Mouse (Mus musculus) MEL (cell line): ENCODE results near the gene Ubash3b. TPM values are rescaled to one million over a fixed set of nuclear protein-coding genes. Genes with fewer than 3 reads are reported as not detected.

ENCODE experiments used
- DNase-seq: peaks from one replicate; pipeline ENCODE4 v3.0.0; 2011; ENCODE audit warnings: low read depth, low spot score
- H3K27ac ChIP-seq: 2 replicates; pipeline ENCODE4 v1.5.1; 2012; ENCODE audit warnings: low read depth, mild to moderate bottlenecking, control low read depth, low read length, moderate library complexity; ENCODE audit not compliant: control insufficient read depth
- H3K27me3 ChIP-seq, 2 experiments: fragments of 150-350 bp in 1 of 2; sonication (generic) in 1 of 2; 2 replicates each; pipeline ENCODE4 v1.6.1; 2012; ENCODE audit warnings: low read length in 2 of 2, mild to moderate bottlenecking in 2 of 2, improper control_type of control experiment in 1 of 2, moderate library complexity in 1 of 2; ENCODE audit not compliant: insufficient read depth in 2 of 2, control insufficient read depth in 1 of 2
- H3K36me3 ChIP-seq, 2 experiments: 2 replicates each; pipeline ENCODE4 v1.6.1; 2012 to 2014; ENCODE audit warnings: low read length in 2 of 2, improper control_type of control experiment in 1 of 2, inconsistent platforms in 1 of 2, mild to moderate bottlenecking in 1 of 2; ENCODE audit not compliant: insufficient read depth in 2 of 2, control insufficient read depth in 1 of 2
- H3K4me1 ChIP-seq, 2 experiments: fragments of 150-350 bp in 1 of 2; sonication (generic) in 1 of 2; 2 replicates each; pipeline ENCODE4 v1.6.1; 2012; ENCODE audit warnings: low read length in 2 of 2, improper control_type of control experiment in 1 of 2, mild to moderate bottlenecking in 1 of 2; ENCODE audit not compliant: insufficient read depth in 2 of 2, control insufficient read depth in 1 of 2
- H3K4me3 ChIP-seq, 2 experiments: fragments of 150-350 bp in 1 of 2; sonication (generic) in 1 of 2; 2 replicates each; pipeline ENCODE4 v1.5.1; 2012; ENCODE audit warnings: low read depth in 2 of 2, low read length in 2 of 2, mild to moderate bottlenecking in 2 of 2, moderate library complexity in 2 of 2, control low read depth in 1 of 2, improper control_type of control experiment in 1 of 2; ENCODE audit not compliant: control insufficient read depth in 1 of 2, insufficient read depth in 1 of 2
- H3K79me2 ChIP-seq: 2 replicates; pipeline ENCODE4 v1.6.1; 2012; ENCODE audit warnings: mild to moderate bottlenecking, low read length, moderate library complexity; ENCODE audit not compliant: control insufficient read depth, poor library complexity, insufficient read depth
- H3K9ac ChIP-seq: 2 replicates; pipeline ENCODE4 v1.6.1; 2012; ENCODE audit warnings: low read depth, mild to moderate bottlenecking, control low read depth, low read length, moderate library complexity; ENCODE audit not compliant: control insufficient read depth, poor library complexity, severe bottlenecking
- H3K9me3 ChIP-seq: fragments of 150-350 bp; sonication (generic); replicated peaks from 2 replicates; pipeline ENCODE4 v1.6.1; 2012; ENCODE audit warnings: mild to moderate bottlenecking, low read length, improper control_type of control experiment, moderate library complexity; ENCODE audit not compliant: insufficient read depth
- CHD1 ChIP-seq: IDR thresholded peaks from 2 replicates; pipeline ENCODE4 v1.6.1; 2012; ENCODE audit warnings: low read depth, mild to moderate bottlenecking, inconsistent platforms, low read length, improper control_type of control experiment
- CHD2 ChIP-seq: IDR thresholded peaks from 2 replicates; pipeline ENCODE4 v1.6.1; 2011; ENCODE audit warnings: low read length, improper control_type of control experiment
- CTCF ChIP-seq, 3 experiments: IDR thresholded peaks in 2 of 3; conservative IDR thresholded peaks in 1 of 3; 2 replicates each; pipeline ENCODE4 v1.5.1; 2011 to 2012; ENCODE audit warnings: low read length in 3 of 3, low read depth in 2 of 3, mild to moderate bottlenecking in 2 of 3, improper control_type of control experiment in 1 of 3, inconsistent platforms in 1 of 3, mixed read lengths in 1 of 3, moderate library complexity in 1 of 3; ENCODE audit not compliant: control insufficient read depth in 1 of 3, insufficient read depth in 1 of 3, poor library complexity in 1 of 3, severe bottlenecking in 1 of 3
- ELF1 ChIP-seq: IDR thresholded peaks from 2 replicates; pipeline ENCODE4 v1.6.1; 2014; ENCODE audit warnings: low read depth, mild to moderate bottlenecking, inconsistent platforms, low read length, improper control_type of control experiment, moderate library complexity
- EP300 ChIP-seq, 2 experiments: IDR thresholded peaks; 2 replicates each; pipeline ENCODE4 v1.6.1; 2011; ENCODE audit warnings: improper control_type of control experiment in 2 of 2, low read length in 2 of 2, low read depth in 1 of 2, mild to moderate bottlenecking in 1 of 2
- ETS1 ChIP-seq: IDR thresholded peaks from 2 replicates; pipeline ENCODE4 v1.6.1; 2012; ENCODE audit warnings: low read depth, mild to moderate bottlenecking, inconsistent platforms, low read length, improper control_type of control experiment, moderate library complexity
- GATA1 ChIP-seq: IDR thresholded peaks from 2 replicates; pipeline ENCODE4 v1.6.1; 2011; ENCODE audit warnings: low read depth, low read length, improper control_type of control experiment
- HCFC1 ChIP-seq: IDR thresholded peaks from 2 replicates; pipeline ENCODE4 v1.6.1; 2012; ENCODE audit warnings: low read depth, mild to moderate bottlenecking, inconsistent platforms, low read length, improper control_type of control experiment, moderate library complexity
- MAFK ChIP-seq: IDR thresholded peaks from 2 replicates; pipeline ENCODE4 v1.6.1; 2011; ENCODE audit warnings: low read depth, mild to moderate bottlenecking, low read length, improper control_type of control experiment, borderline replicate concordance
- MEF2A ChIP-seq: IDR thresholded peaks from 2 replicates; pipeline ENCODE4 v1.6.1; 2014; ENCODE audit warnings: low read depth, mild to moderate bottlenecking, inconsistent platforms, low read length, improper control_type of control experiment; ENCODE audit not compliant: poor library complexity, insufficient replicate concordance, severe bottlenecking; ENCODE audit errors: extremely low read depth
- MXI1 ChIP-seq: IDR thresholded peaks from 2 replicates; pipeline ENCODE4 v1.6.1; 2011; ENCODE audit warnings: mild to moderate bottlenecking, low read depth, low read length, improper control_type of control experiment
- MYB ChIP-seq: IDR thresholded peaks from 2 replicates; pipeline ENCODE4 v1.6.1; 2011; ENCODE audit warnings: mild to moderate bottlenecking, low read depth, low read length, improper control_type of control experiment
- NELFE ChIP-seq: IDR thresholded peaks from 2 replicates; pipeline ENCODE4 v1.6.1; 2011; ENCODE audit warnings: low read depth, low read length, improper control_type of control experiment
- POLR2A ChIP-seq, 2 experiments: IDR thresholded peaks; 2 replicates each; pipeline ENCODE4 v1.6.1; 2011 to 2012; ENCODE audit warnings: low read length in 2 of 2, mild to moderate bottlenecking in 2 of 2, control low read depth in 1 of 2, improper control_type of control experiment in 1 of 2, low read depth in 1 of 2, moderate library complexity in 1 of 2; ENCODE audit not compliant: control insufficient read depth in 1 of 2, insufficient read depth in 1 of 2, poor library complexity in 1 of 2
- POLR2AphosphoS2 ChIP-seq: IDR thresholded peaks from 2 replicates; pipeline ENCODE4 v1.6.1; 2011; ENCODE audit warnings: low read length, improper control_type of control experiment
- POLR2AphosphoS5 ChIP-seq: IDR thresholded peaks from 2 replicates; pipeline ENCODE4 v1.6.1; 2012; ENCODE audit warnings: low read depth, borderline replicate concordance, mild to moderate bottlenecking, inconsistent platforms, low read length, moderate library complexity, mixed read lengths
- RCOR1 ChIP-seq: IDR thresholded peaks from 2 replicates; pipeline ENCODE4 v1.6.1; 2012; ENCODE audit warnings: low read depth, mild to moderate bottlenecking, inconsistent platforms, low read length, improper control_type of control experiment
- SIN3A ChIP-seq: IDR thresholded peaks from 2 replicates; pipeline ENCODE4 v1.6.1; 2012; ENCODE audit warnings: low read length, improper control_type of control experiment, inconsistent platforms
- SMC3 ChIP-seq: IDR thresholded peaks from 2 replicates; pipeline ENCODE4 v1.6.1; 2011; ENCODE audit warnings: low read depth, low read length, improper control_type of control experiment
- TAL1 ChIP-seq: IDR thresholded peaks from 2 replicates; pipeline ENCODE4 v1.6.1; 2012; ENCODE audit warnings: mild to moderate bottlenecking, inconsistent platforms, low read length, moderate library complexity, mixed read lengths
- TBP ChIP-seq: IDR thresholded peaks from 2 replicates; pipeline ENCODE4 v1.8.0; 2011; ENCODE audit warnings: low read depth, low read length, improper control_type of control experiment
- TCF12 ChIP-seq: IDR thresholded peaks from 2 replicates; pipeline ENCODE4 v1.6.1; 2014; ENCODE audit warnings: low read depth, mild to moderate bottlenecking, inconsistent platforms, low read length, improper control_type of control experiment, moderate library complexity
- ZC3H11A ChIP-seq: IDR thresholded peaks from 2 replicates; pipeline ENCODE4 v1.6.1; 2012; ENCODE audit warnings: low read depth, mild to moderate bottlenecking, inconsistent platforms, low read length, improper control_type of control experiment
- ZMIZ1 ChIP-seq: IDR thresholded peaks from 2 replicates; pipeline ENCODE4 v1.6.1; 2012; ENCODE audit warnings: low read depth, mild to moderate bottlenecking, inconsistent platforms, low read length, improper control_type of control experiment, moderate library complexity
- ZNF384 ChIP-seq: IDR thresholded peaks from 2 replicates; pipeline ENCODE4 v1.6.1; 2012; ENCODE audit warnings: low read depth, mild to moderate bottlenecking, inconsistent platforms, low read length, improper control_type of control experiment
- polyA plus RNA-seq, 2 experiments: library from polyadenylated mRNA; stranded (reverse) in 1 of 2; unstranded in 1 of 2; fragments of >175 nt in 1 of 2; fragments of >200 nt in 1 of 2; gene quantifications; 2 replicates each; pipeline versions ENCODE4 v1.2.1 to v1.2.4; 2012; ENCODE audit warnings: low replicate concordance in 2 of 2, low read depth in 1 of 2; ENCODE audit not compliant: insufficient read length in 2 of 2, insufficient read depth in 1 of 2, missing spikeins in 1 of 2
- total RNA-seq: library from RNA; depleted of rRNA; stranded (reverse); fragments of 300-350 nt; gene quantifications from 2 replicates; pipeline ENCODE4 v1.2.3, GENCODE M21; 2012

The Ubash3b gene
- total and polyA plus RNA-seq, 3 experiments: 5.4 to 11.3 TPM; not detected in 1

DNA sequence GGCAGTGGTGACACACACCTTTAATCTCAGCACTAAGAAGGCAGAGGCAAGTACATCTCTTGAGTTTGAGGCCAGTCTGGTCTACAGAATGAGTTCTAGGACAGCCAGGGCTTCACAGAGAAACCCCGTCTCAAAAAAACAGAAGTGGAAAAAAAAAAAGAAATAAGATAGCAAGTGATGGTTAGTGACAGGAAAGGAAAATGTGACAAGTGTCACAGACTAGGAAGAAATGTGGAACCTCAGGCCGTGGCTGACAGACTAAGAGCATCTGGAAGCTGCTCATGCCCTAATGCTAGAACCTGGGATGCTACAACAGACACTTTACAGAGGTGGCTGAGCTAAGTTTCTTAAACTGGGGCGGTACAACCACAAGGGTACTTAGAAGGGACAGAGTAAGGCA is 18.4 kb downstream of the Ubash3b start:
- no peak overlapping the region for H3K4me3 ChIP-seq
- peaks cover 15 to 33% of the 10 kb centered on the region in 2 experiments for H3K4me1 ChIP-seq
- no peak overlapping the region for H3K9ac ChIP-seq
- no peak for DNase-seq
- H3K27ac ChIP-seq: no peak overlapping the region
- H3K9me3 ChIP-seq: no peaks in the 10 kb centered on the region
- H3K27me3 ChIP-seq: no peaks in the 10 kb centered on the region
- H3K36me3 ChIP-seq: peaks cover 0 to 24% of the 10 kb centered on the region in 2 experiments; a peak in 2 of 4 replicates
- no peaks in the 10 kb centered on the region for H3K79me2 ChIP-seq
- TF ChIP-seq ZNF384 (peak; percentile 52; the same call in 1 of the 2 replicates), CHD1 (no peak)

DNA sequence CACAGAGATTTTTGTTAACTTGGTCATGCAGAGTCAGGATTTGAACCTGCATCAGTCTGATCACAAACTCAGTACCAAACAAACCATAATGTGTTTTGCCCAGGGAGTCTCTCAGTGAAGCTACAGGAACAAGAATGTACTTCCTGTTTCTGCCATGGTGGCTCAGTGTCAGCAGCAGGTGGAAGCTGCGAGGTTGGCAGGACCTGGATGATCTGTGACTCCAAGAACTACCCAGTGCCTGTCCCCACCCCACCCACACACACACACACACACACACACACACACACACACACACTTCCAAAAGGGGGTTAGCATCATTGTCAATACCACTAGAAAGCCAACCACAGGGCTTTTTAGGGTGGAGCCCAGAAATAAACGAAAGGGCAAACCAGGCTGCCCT is 20.5 kb downstream of the Ubash3b start:
- no peaks in the 10 kb centered on the region for H3K27me3 ChIP-seq
- H3K79me2 ChIP-seq: no peaks in the 10 kb centered on the region
- no peaks in the 10 kb centered on the region for H3K9me3 ChIP-seq
- TF ChIP-seq SIN3A (no peak), MXI1 (no peak), ELF1 (peak; percentile 46; the same call in 1 of the 2 replicates), TBP (no peak), POLR2A (IDR thresholded peaks at IDR 0.05; ENCODE audit: control insufficient read depth in 1 of 2, insufficient read depth in 1 of 2, low read depth in 1 of 2, low read length in 2 of 2, poor library complexity in 1 of 2) (no peak)
- TF ChIP-seq, all 39 proteins: peak for 1
- H3K27ac ChIP-seq: no peak overlapping the region
- no peak overlapping the region for H3K4me3 ChIP-seq
- H3K4me1 ChIP-seq: peaks cover 26 to 50% of the 10 kb centered on the region in 2 experiments
- peaks cover 0 to 40% of the 10 kb centered on the region in 2 experiments; a peak in 2 of 4 replicates for H3K36me3 ChIP-seq
- DNase-seq: peak; percentile 68
- H3K9ac ChIP-seq: no peak overlapping the region

DNA sequence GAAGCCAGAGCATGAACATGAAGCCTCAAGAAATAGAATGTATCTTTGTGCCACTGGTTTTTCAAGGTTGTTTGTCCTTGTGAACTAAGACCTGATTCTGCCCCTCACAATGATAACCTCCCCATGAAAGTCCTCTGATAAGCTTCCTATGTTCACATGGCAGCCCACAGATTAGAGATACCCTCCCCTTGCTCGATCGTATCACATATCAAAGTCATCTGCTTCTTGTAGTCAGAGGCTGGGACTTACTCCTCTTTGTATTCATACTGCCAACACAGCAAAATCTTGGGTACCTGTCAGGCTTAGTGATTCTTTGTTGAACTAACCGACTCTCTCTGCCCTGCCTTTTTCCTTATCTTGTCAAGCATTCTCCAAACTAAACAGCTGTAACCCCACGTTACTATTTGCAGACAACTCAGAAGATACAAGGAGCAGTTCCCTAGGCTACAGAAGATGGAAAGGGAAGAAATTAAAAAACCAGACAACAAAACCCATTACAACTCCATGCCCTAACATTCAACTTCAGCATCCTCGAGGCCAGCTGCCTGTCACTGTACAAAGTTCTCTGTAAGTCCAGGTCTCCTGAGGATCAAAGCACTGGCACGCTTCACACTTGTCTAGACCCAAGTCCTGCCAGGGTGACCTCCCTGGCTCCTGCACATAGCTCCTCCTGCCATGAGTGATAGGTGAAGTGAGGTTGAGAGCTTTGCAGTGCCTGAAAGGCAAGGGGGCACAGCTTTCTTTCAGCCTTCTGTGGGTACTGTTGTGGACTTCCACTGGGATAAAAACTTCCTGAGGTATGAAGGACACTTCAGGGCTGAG is 22.3 kb downstream of the Ubash3b start:
- peaks cover 29 to 59% of the 10 kb centered on the region in 2 experiments for H3K4me1 ChIP-seq

More for the DNA sequence above, 22.3 kb downstream of the Ubash3b start:
- no peaks in the 10 kb centered on the region for H3K9me3 ChIP-seq
- peak; percentile 52 for DNase-seq
- no peaks in the 10 kb centered on the region for H3K27me3 ChIP-seq
- H3K79me2 ChIP-seq: no peaks in the 10 kb centered on the region
- peak; percentile 82 for TF ChIP-seq GATA1
- peak; percentile 40; the same call in 1 of the 2 replicates for TF ChIP-seq SIN3A
- TF ChIP-seq TAL1: no peak; the same call in 1 of the 2 replicates
- no peak for TF ChIP-seq MYB
- peak; percentile 68 for TF ChIP-seq TCF12
- TF ChIP-seq CHD2: no peak
- TF ChIP-seq EP300 (IDR thresholded peaks at IDR 0.05; ENCODE audit: low read depth in 1 of 2, low read length in 2 of 2): peak; percentile 50 to 58
- no peak for TF ChIP-seq HCFC1
- TF ChIP-seq POLR2AphosphoS2: no peak
- no peak for TF ChIP-seq TBP
- no peak for TF ChIP-seq SMC3
- TF ChIP-seq ZC3H11A: no peak
- no peak for TF ChIP-seq ZMIZ1
- no peak for TF ChIP-seq CTCF (IDR thresholded peaks at IDR 0.05 in 2 of 3, conservative IDR thresholded peaks at IDR 0.05 in 1 of 3; ENCODE audit: control insufficient read depth in 1 of 3, insufficient read depth in 1 of 3, low read depth in 2 of 3, low read length in 3 of 3, poor library complexity in 1 of 3, severe bottlenecking in 1 of 3)
- peak; percentile 82 for TF ChIP-seq ETS1
- TF ChIP-seq NELFE: no peak
- TF ChIP-seq MAFK: 0 out of 2 replicates have a peak, but pooled peaks have one; percentile 68
- 0 out of 2 replicates have a peak, but pooled peaks have one; percentile 18 for TF ChIP-seq MEF2A
- TF ChIP-seq POLR2AphosphoS5: no peak
- TF ChIP-seq RCOR1: peak; percentile 16; the same call in 1 of the 2 replicates
- H3K4me3 ChIP-seq: no peak overlapping the region
- H3K9ac ChIP-seq: no peak overlapping the region
- H3K36me3 ChIP-seq: peaks cover 0 to 47% of the 10 kb centered on the region in 2 experiments; a peak in 2 of 4 replicates
- 0 out of 2 replicates have a peak overlapping the region, but pooled peaks have one; percentile 13 for H3K27ac ChIP-seq
